Mouse (Mus musculus): ENCODE data around the gene R3hcc1l. TPM values are rescaled to one million over a fixed set of nuclear protein-coding genes. Genes with fewer than 3 reads are reported as not detected.

Gene R3hcc1l
- polyA plus RNA-seq, 1 experiment from 2014 or later, result 42.0 TPM

DNA sequence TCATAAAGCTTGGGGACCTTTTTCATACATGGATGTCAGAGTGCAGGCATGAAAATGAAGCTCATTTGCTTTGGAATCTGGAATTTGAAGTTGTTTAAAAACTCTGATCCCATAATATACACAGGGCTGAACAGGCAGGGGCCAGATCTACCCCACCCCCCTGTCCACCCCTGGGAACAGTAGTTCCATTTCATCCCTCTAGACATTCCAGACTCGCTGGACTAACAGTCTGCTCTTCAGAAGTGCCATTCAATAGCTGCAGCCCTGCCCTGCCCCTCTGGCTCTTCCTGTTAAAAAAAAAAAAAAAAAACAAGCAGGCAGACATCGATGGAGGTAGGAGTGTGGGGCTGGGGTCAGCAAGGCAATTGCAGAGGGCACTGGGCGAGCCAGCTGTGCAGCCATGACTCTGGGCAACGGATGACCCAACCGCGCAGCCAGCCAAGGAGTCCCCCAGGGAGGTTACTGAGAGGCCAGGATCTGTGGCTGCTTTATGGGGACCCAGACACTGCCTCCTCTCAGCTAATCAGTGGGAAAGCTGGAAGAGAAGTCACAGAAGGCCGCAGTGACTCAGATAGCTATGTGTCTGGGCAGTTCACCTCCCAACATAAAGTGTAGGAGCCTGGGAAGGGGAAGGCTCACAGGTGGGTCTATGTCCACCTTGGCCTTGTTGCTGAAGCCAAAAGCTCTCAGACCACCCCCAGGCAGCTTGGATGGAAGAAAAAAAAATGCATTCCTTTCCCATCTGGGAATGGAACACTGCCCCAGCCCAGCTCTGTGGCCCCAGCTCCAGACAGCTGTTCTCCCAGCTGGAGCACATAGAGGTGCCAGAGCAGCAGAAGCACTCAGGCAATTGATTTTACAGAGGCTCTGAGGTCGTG, 120.3 kb downstream of the R3hcc1l start:
- Histone ChIP-seq H3K79me2 (ENCODE audit: inconsistent target) (no peaks in the 10 kb centered on the region), H3K36me3 (ENCODE audit: inconsistent target) (no peaks in the 10 kb centered on the region), H3K27ac (no peak overlapping the region), H3K4me3 (ENCODE audit: inconsistent target) (no peak overlapping the region)
- 48% methylated on average over 7 of the region's 8 CpGs for WGBS (ENCODE audit: missing documents)

DNA sequence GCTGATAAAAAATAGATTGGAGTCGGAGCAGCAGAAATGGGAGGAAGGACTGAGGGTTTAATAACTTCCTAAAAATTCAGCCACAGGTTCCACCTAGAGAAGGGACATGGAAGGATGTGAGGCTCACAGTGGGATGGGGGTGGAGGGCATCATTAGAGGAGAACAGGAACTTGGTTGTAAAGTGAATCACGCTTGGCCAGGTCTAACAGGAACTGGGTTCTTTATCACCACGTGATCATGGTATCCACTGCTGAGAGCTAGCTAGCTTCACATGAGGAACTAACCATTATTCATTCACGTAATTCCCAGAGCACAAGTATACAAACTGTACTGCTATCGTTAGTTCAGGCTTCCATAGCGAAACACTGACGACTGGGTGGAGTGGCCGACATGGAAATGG, 121.0 kb downstream of the R3hcc1l start:
- Histone ChIP-seq H3K36me3 (ENCODE audit: inconsistent target) (no peaks in the 10 kb centered on the region), H3K27ac (no peak overlapping the region), H3K4me3 (ENCODE audit: inconsistent target) (no peak overlapping the region), H3K79me2 (ENCODE audit: inconsistent target) (no peaks in the 10 kb centered on the region)
- WGBS (ENCODE audit: missing documents), result 12% methylated on average over 8 of the region's 8 CpGs

DNA sequence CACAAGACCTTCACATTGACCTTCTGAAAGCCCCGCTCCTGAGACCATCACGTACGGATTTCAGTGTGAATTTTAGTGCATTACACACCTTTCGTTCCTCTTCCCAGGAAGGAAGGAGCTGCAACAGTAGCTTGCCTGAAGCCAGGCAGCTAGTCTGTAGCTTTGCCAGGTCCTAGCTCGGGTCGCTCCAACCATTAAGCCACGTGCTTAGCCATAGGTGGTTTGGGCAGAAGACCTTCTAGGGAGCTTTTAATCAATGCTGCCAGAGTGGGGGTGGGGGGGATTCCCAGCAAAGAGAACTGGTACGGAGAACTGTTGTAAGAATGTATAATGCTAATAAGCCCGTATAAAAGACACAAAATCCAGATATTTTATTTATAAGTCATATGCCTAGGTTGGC, 121.7 kb downstream of the R3hcc1l start:
- no peak overlapping the region for H3K27ac ChIP-seq
- H3K4me3 ChIP-seq (ENCODE audit: inconsistent target), result no peak overlapping the region
- no peaks in the 10 kb centered on the region for H3K36me3 ChIP-seq (ENCODE audit: inconsistent target)
- no peaks in the 10 kb centered on the region for H3K79me2 ChIP-seq (ENCODE audit: inconsistent target)
- WGBS (ENCODE audit: missing documents), result 85% methylated on average over 9 of the region's 9 CpGs

Other genes starting within 250 kb of the R3hcc1l start
- gene Crtac1, start 87.0 kb upstream of the R3hcc1l start, polyA plus RNA-seq (2018), result not detected in 3 replicates
- gene Loxl4, start 94.1 kb downstream of the R3hcc1l start, polyA plus RNA-seq (2018), result not detected in 3 replicates
- gene Pyroxd2, start 234.0 kb downstream of the R3hcc1l start, polyA plus RNA-seq (2018), result 2.1 to 4.3 TPM (median 3.8 TPM) in 3 replicates